Mouse (Mus musculus): ENCODE results near the gene Exoc2.
A peak's percentile ranks its signal among the peaks of the same experiment; 100 is the strongest.

Gene Exoc2

GRCm38 (mm10) chr13:30973501-30974246 lies at the start of gene Exoc2, which contains the start of gene Gm5447:
Gene Exoc2 (minus strand): TSS chr13:30974093.
Gene Gm5447 (plus strand): TSS chr13:30974204.
- peak; percentile 84 for DNase-seq (ENCODE audit: low spot score)

GRCm38 (mm10) chr13:31023664-31024063 lies 49.8 kb upstream of the Exoc2 start:
- DNase-seq (ENCODE audit: low spot score), result no peak

- DNase-seq (ENCODE audit: low spot score), result no peak
These were observed 48.0 kb upstream of the Exoc2 start for GRCm38 (mm10) chr13:31021927-31022326.

GRCm38 (mm10) chr13:31021514-31021913 lies 47.6 kb upstream of the Exoc2 start:
- DNase-seq (ENCODE audit: low spot score), result no peak

GRCm38 (mm10) chr13:31017545-31017944 lies 43.7 kb upstream of the Exoc2 start:
- DNase-seq (ENCODE audit: low spot score), result no peak

GRCm38 (mm10) chr13:31004995-31005394 lies 31.1 kb upstream of the Exoc2 start:
- no peak for DNase-seq (ENCODE audit: low spot score)

- DNase-seq (ENCODE audit: low spot score), result no peak
These were observed 30.6 kb upstream of the Exoc2 start for GRCm38 (mm10) chr13:31004458-31004857.

- no peak for DNase-seq (ENCODE audit: low spot score)
These were observed 25.9 kb upstream of the Exoc2 start for GRCm38 (mm10) chr13:30999799-31000198.

GRCm38 (mm10) chr13:30997526-30998253 lies 23.8 kb upstream of the Exoc2 start:
- DNase-seq (ENCODE audit: low spot score), result no peak

- no peak for DNase-seq (ENCODE audit: low spot score)
These were observed 20.5 kb upstream of the Exoc2 start for GRCm38 (mm10) chr13:30994249-30994858.

- peak; percentile 50 for DNase-seq (ENCODE audit: low spot score)
These were observed 19.9 kb upstream of the Exoc2 start for GRCm38 (mm10) chr13:30993819-30994218.

- no peak for DNase-seq (ENCODE audit: low spot score)
These were observed 16.3 kb upstream of the Exoc2 start for GRCm38 (mm10) chr13:30990233-30990632.

GRCm38 (mm10) chr13:30989710-30990109 lies 15.8 kb upstream of the Exoc2 start:
- DNase-seq (ENCODE audit: low spot score), result no peak

GRCm38 (mm10) chr13:30987686-30988085 lies 13.8 kb upstream of the Exoc2 start:
- DNase-seq (ENCODE audit: low spot score), result no peak

- DNase-seq (ENCODE audit: low spot score), result no peak
These were observed 13.1 kb upstream of the Exoc2 start for GRCm38 (mm10) chr13:30986934-30987455.

GRCm38 (mm10) chr13:30985598-30986466 lies 11.9 kb upstream of the Exoc2 start:
- no peak for DNase-seq (ENCODE audit: low spot score)

- no peak for DNase-seq (ENCODE audit: low spot score)
These were observed 11.3 kb upstream of the Exoc2 start for GRCm38 (mm10) chr13:30985275-30985597.

- peak; percentile 54 for DNase-seq (ENCODE audit: low spot score)
These were observed 7.8 kb upstream of the Exoc2 start for GRCm38 (mm10) chr13:30981666-30982065.

- DNase-seq (ENCODE audit: low spot score), result no peak
These were observed 4.3 kb upstream of the Exoc2 start for GRCm38 (mm10) chr13:30978224-30978623.

GRCm38 (mm10) chr13:30976536-30977084 lies 2.7 kb upstream of the Exoc2 start:
- DNase-seq (ENCODE audit: low spot score), result no peak

GRCm38 (mm10) chr13:30974247-30974630 lies 346 bp upstream of the Exoc2 start:
- DNase-seq (ENCODE audit: low spot score), result no peak

GRCm38 (mm10) chr13:30972102-30972501 lies 1.8 kb downstream of the Exoc2 start:
- DNase-seq (ENCODE audit: low spot score), result no peak

Measured in urinary bladder, postnatal 14 days (tissue).